Comparison of ENCODE assay signal across 8 mouse cellular contexts in genomic region chr11:8456586-8457285, GRCm38 (mm10).
DNase-seq lines count a peak whose midpoint lies in the region; ATAC-seq and TF ChIP-seq lines count a peak whose summit lies in the region.

No protein-coding gene starts in this region.

- no peak for TF ChIP-seq POLR2A in bone marrow macrophage, adult 2 months (IDR thresholded peaks at IDR 0.05; ENCODE audit: borderline replicate concordance, low read depth, low read length)

- no peak overlapping the region for H3K4me3 ChIP-seq in kidney, embryonic 14.5 days (ENCODE audit: low read length)
- no peak overlapping the region for H3K4me3 ChIP-seq in bone marrow macrophage, adult 2 months (ENCODE audit: insufficient read depth, low read length)
- no peak overlapping the region for H3K4me3 ChIP-seq in forebrain, embryonic 10.5 days
- H3K4me3 ChIP-seq in midbrain, embryonic 11.5 days (ENCODE audit: low read depth, low read length): no peak overlapping the region

- no peak for DNase-seq in kidney, adult 9 months
- DNase-seq in forebrain, embryonic 10.5 days (ENCODE audit: extremely low spot score, low spot score): no peak
- DNase-seq in midbrain, embryonic 11.5 days (ENCODE audit: low spot score, missing footprints): no peak
- no peak for DNase-seq in embryo, embryonic 9.5 days (ENCODE audit: extremely low spot score)
- no peak for DNase-seq in lung, postnatal 4 days

- ATAC-seq in kidney, embryonic 14.5 days (ENCODE audit: low FRiP score, low TSS enrichment): no peak; the same call in 1 of the 2 replicates
- ATAC-seq in midbrain, embryonic 11.5 days (ENCODE audit: low FRiP score): peak; percentile 24; the same call in 1 of the 2 replicates
- ATAC-seq in megakaryocyte-erythroid progenitor cell, adult 5-6 weeks (replicated peaks; ENCODE audit: low FRiP score, low TSS enrichment, poor library complexity, severe bottlenecking): no peak

- no peak for TF ChIP-seq CTCF in bone marrow macrophage, adult 2 months (IDR thresholded peaks at IDR 0.05; ENCODE audit: low read depth, low read length)

- H3K27ac ChIP-seq in kidney, embryonic 14.5 days (ENCODE audit: low read depth, low read length): no peak overlapping the region
- H3K27ac ChIP-seq in bone marrow macrophage, adult 2 months (ENCODE audit: insufficient read depth, low read depth, low read length): peak overlapping the region; percentile 22; the same call in 1 of the 2 replicates
- H3K27ac ChIP-seq in forebrain, embryonic 10.5 days: peak overlapping the region; percentile 76
- H3K27ac ChIP-seq in midbrain, embryonic 11.5 days (ENCODE audit: low read depth, low read length): no peak overlapping the region

- H3K4me2 ChIP-seq in kidney, embryonic 14.5 days (replicated peaks; ENCODE audit: low read depth, low read length): no peak overlapping the region
- H3K4me2 ChIP-seq in midbrain, embryonic 11.5 days: no peak overlapping the region

- H3K27me3 ChIP-seq in kidney, embryonic 14.5 days (ENCODE audit: control insufficient read depth, insufficient read depth, low read length): no peaks in the 10 kb centered on the region
- no peaks in the 10 kb centered on the region for H3K27me3 ChIP-seq in forebrain, embryonic 10.5 days (ENCODE audit: poor library complexity, severe bottlenecking)
- no peaks in the 10 kb centered on the region for H3K27me3 ChIP-seq in midbrain, embryonic 11.5 days (ENCODE audit: control insufficient read depth, insufficient read depth, low read length)

- H3K9ac ChIP-seq in kidney, embryonic 14.5 days (ENCODE audit: low read depth, low read length): 0 out of 2 replicates have a peak overlapping the region, but pooled peaks have one; percentile 23
- no peak overlapping the region for H3K9ac ChIP-seq in midbrain, embryonic 11.5 days (ENCODE audit: low read length)

- H3K4me1 ChIP-seq in kidney, embryonic 14.5 days (ENCODE audit: control insufficient read depth, insufficient read depth, low read length): peaks cover 18% of the 10 kb centered on the region; the same call in 1 of the 2 replicates
- peaks cover 18% of the 10 kb centered on the region for H3K4me1 ChIP-seq in bone marrow macrophage, adult 2 months (ENCODE audit: control insufficient read depth, insufficient read depth, low read length)
- H3K4me1 ChIP-seq in forebrain, embryonic 10.5 days: peaks cover 49% of the 10 kb centered on the region
- H3K4me1 ChIP-seq in midbrain, embryonic 11.5 days (ENCODE audit: control insufficient read depth, insufficient read depth, low read length): peaks cover 5% of the 10 kb centered on the region; the same call in 1 of the 2 replicates

- H3K36me3 ChIP-seq in kidney, embryonic 14.5 days (ENCODE audit: control insufficient read depth, insufficient read depth, low read length): peaks cover 10% of the 10 kb centered on the region
- H3K36me3 ChIP-seq in forebrain, embryonic 10.5 days (replicated peaks): peaks cover 14% of the 10 kb centered on the region
- H3K36me3 ChIP-seq in midbrain, embryonic 11.5 days (ENCODE audit: control insufficient read depth, insufficient read depth, low read length): no peaks in the 10 kb centered on the region

- H3K9me3 ChIP-seq in kidney, embryonic 14.5 days (ENCODE audit: control insufficient read depth, low read length): no peaks in the 10 kb centered on the region
- H3K9me3 ChIP-seq in forebrain, embryonic 10.5 days: no peaks in the 10 kb centered on the region
- H3K9me3 ChIP-seq in midbrain, embryonic 11.5 days (ENCODE audit: control insufficient read depth, low read length): no peaks in the 10 kb centered on the region

- 68% methylated on average over 9 of the region's 9 CpGs for WGBS in kidney, embryonic 14.5 days
- WGBS in forebrain, embryonic 10.5 days: 57% methylated on average over 9 of the region's 9 CpGs
- 59% methylated on average over 9 of the region's 9 CpGs for WGBS in midbrain, embryonic 11.5 days

Comparison
In these comparisons a context has a peak if more than half of its experiments do, and no peak if none do; other contexts are left out.
1. H3K27ac ChIP-seq: peak in bone marrow macrophage, adult 2 months (single experiment) and forebrain, embryonic 10.5 days (single experiment); none in kidney, embryonic 14.5 days (single experiment) and midbrain, embryonic 11.5 days (single experiment).